Mouse (Mus musculus): ENCODE measurements around the gene Glul. TPM values are rescaled to one million over a fixed set of nuclear protein-coding genes. Genes with fewer than 3 reads are reported as not detected.

Gene Glul
- total RNA-seq, 2 experiments from 2014 or later = 90.2 to 146 TPM

DNA sequence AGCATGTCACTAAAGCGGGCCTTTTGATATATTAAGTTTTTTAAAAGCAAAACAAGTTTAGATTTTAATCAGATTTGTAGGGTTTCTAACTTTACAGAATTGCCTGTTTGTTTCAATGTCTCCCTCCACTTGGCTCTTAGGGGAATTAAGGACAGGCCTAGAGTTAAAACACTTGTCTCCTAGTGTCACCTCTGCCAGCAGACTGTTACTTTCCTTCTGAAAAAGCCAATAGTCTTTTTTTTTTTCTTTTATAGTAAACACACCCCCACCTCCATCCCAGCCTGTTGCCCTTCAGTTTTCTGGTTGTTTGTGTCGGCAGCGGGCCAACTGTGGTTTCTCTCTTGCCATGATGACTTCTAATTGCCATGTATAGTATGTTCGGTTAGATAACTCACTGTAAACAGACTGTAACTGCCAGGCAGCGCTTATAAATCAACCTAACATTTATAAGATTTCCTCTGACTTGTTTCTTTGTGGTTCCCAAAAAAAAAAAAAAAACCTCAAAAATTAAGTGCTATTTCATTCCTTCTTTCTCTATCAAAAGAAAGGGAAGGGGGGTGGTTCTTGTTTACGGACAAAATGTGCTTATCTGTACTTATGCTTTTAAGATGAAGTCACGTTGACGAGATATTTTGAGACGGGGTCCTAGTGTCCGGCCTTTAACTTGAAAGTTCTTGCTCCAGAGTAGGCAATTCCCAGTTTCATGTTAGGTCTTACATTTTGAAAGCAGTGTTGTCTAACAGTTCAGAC, 9.6 kb downstream of the Glul start:
- DNase-seq = no peak

DNA sequence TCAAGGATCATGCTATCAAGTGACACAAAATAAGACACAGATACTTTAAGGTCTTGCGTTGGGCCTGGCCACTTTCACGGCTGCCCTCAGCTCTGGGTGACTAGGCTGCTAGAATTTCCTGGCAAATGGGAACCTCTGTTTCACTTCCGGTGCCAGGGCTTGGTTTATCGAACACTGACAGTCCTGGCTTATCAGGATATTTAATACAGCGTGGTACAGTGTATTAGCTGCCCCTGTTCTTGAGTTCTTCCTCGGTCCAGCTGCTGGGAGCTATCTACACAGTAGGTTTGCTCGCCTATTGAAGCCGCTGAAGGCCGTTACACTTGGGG, 10.2 kb downstream of the Glul start:
- no peak for DNase-seq

DNA sequence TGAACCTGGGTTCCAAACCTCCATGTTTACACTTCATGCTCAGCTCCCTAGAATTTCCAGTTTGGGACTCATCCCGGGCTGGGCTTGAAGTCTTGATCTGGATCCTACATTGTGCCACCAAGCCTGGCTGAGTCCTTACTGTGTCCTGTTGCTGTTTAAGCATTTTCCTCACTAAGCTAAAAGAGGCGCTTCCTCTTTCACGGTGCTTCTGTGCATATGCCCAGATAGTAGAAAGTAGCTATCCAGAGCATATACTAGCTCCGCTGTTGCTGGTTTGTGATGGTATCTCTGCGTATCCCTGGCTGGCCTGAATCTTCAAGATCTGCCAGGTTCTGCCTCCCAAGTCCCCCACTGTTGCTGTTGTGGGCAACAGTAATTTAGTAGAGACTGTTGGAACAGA, 10.7 kb downstream of the Glul start:
- DNase-seq = no peak

DNA sequence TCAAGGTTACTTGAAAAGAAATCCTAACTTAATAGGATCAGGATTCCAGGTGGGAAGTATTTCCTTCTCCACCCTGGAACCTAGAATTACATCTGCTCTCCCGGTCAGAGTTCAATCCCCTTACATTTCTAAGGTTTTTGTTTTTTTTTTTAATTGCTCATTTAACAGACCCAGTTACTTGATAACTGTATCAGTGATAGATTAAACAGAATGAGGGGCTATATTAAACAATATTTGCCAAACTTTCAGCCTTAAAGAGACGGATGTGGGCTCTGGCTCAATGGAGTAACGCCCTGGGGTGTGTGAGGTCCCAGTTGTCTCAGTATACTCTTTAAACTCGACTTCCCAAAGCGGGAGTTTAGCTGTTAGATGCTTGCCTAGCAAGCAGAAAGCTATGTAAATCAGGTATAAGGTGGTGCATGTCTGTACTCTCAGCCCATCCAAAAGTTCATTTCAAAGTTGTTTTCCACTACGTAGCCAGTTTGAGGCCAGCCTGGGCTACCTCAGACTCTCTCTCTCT, 11.6 kb downstream of the Glul start:
- no peak for DNase-seq

DNA sequence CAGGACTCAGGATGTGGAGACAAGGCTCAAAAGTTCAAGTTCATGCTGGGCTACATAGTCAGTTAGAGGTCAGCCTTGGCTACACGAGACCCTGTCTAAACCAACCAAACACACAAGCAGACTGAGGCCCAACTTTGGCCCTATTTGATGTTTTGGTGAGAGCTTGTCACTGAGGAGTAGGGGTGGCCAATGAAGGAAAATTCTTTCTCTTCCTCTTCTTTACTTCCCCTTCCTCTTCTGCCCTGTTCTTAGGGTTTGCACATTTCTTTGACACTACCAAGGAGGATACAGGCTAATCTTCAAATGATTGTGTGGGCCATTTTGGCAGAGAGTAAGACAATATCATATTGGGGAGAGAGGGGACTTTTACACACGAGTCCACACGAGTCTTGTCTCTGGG, 14.1 kb downstream of the Glul start:
- no peak for DNase-seq

DNA sequence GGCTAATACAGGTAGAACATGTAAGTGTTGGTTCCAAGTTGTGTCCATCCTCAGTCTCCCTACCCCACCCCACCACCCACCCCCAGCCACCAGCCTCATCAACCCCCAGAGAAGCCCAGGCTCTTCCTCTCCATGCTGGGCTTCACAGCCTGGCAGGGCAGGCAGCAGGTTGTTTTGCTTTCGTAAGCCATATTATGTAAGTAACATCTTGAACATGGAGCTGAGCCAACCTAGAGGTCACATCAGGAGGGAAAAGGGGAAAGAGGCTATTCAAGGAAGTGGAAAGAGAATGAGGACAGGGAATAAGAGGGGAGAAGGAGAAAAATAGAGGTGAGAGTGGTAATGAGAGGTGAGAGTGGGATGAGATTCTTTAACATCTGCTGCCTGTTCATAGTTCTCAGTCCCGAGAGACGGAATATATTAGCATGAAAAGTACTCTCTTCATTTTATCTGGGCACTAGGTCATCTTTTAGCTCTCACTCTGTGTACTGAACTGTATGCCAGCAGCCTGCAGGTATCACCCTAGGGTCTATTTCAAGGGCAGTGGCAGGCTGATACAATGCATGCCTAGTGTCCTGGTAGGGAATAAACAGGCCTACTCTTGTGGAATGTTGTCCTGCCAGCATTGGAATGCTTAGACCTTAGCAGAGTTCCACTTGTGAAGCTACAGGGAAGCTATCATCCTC, 18.9 kb downstream of the Glul start:
- DNase-seq = no peak

DNA sequence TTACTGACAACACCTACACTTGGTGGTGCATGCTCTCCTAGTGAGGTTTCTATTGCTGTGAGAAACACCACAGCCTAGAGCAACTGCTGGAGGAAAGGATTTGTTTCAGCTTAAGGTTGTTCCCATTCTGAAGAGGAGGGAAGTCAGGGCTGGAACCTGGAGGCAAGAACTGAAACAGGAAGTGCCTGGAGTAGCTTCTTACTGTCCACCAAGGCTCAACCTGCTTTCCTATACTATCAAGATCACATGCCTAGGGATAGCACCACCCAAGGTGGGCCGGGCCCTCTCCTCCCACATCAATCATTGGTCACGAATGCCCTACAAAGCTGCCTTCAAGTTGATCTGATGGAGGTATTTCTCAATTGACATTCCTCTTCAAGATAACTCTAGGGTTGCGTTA, 21.9 kb downstream of the Glul start:
- no peak for DNase-seq

DNA sequence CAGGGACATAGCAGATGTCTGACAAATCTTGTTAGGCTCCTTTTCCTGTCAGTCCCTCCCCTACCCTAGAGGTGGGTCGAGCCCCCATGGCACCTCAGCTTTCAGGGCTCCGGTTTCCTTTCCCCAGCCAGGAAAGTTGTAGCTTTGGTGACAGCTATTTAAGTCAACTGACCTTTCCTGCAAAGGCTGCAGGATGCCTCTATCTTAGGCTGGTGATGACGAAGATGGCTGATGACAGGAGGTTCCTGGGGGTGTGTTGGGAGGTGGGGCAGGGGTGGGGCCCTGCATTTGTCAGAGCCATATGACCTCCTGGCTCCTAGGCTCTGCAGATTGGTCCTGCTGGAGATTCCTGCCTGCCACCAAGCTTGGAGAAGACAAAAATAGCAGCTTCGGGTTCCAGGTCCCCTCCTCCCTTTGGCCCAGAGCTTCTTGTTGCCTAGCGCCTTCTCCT, 22.9 kb downstream of the Glul start:
- peak; percentile 26 for DNase-seq

DNA sequence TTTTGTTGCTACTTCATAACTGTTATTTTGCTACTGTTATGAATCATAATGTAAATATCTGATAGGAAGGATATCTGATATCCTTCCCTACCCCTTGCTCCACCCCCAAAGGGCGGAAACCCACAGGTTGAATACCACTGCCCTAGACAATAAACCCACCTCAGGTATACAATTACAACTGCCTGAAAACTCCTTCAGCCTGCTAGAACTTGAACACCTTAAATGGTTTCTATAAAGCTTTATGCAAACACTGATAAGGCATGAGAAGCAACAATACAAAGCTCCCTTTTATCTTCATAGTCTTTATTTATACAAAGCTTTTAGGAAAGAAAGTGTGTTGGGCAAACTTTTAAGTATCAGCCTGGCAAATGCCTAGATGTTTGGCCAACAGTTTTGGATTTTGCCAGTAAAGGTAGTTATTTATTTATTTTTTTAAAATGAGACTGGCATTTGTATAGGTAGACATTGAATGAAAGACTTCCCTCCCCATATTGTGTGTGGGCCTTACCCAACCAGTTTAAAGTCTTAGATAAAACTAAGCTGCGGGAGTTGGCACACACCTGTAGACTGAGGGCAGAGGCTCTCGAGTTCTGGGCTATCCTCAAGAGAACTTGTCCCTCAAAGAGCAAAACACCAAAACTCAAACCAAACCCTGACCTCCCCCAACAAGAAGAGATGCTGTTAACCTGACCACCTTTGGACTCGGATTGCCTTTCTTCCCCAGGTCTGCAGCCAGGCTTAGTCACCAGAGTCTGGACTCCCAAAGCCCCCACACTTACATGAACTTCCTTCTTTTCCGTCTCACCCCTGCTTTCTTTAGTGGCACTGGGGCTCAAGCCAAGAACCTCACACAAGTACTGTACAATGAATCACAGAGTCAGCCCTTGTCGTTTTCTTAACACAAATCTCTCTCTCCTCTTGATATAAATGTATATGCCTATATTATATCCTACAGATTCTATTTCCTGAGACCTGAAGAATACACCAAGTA, 24.9 kb downstream of the Glul start:
- no peak for DNase-seq

DNA sequence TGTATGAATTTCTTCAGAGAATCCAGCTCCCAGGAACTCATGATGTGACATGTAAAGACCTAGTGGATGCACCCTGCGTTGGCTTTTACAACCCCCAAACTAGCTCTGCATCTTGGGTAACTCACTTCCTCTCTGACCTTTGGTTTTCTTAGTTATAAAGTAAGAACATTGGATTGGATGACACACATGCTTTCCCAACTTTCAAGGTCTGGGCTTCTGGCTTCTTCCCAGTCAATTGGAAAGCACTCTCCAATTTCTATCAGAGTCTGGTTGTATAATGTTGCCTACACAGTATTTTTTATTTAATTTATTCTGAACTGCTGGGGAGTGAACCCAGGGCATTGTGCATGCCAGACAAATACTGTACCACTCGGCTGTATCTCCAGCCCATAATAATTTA, 30.7 kb downstream of the Glul start:
- DNase-seq = no peak

DNA sequence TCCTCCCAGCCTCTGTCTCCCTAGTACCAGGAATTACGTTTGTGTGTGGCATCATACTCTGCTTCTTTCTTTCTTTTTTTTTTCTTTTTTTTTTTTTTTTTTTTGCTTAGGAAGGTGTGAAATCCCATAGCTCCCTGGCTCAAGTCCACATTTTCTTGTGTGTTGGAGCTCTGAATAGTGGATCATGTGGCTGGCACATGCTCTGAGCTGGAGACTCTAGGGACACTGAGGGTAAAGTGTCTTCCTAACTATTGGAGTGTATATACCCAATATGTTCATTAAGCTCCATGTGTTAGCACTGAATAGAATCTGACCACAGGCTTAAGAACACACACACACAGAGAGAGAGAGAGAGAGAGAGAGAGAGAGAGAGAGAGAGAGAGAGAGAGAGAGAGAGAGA, 34.0 kb downstream of the Glul start:
- DNase-seq = no peak

DNA sequence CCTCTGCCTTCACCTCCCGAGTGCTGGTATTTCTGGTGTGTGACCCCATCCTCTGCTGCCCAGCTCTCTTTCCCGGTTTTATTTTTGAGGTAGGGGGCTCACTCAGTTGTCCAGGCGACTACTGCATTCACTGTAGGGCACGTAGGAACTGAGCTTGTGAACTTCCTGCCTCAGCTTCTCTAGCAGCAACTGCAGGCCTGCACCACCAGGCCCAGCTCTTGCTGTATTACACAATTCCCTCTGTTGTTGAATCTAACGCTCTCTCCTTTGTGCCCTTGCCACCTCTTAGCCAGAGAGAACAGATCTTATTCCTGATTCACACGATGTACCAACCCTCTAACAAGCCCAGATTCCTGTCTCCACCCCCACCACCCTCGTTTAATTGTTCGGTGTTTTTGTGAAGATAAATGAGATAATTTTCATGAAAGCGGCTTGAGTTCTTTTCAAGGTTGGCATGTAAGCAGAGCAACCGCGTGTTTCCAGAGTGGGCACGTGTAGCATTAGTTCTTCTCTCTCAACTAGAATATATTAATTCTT, 36.2 kb downstream of the Glul start:
- DNase-seq = no peak

DNA sequence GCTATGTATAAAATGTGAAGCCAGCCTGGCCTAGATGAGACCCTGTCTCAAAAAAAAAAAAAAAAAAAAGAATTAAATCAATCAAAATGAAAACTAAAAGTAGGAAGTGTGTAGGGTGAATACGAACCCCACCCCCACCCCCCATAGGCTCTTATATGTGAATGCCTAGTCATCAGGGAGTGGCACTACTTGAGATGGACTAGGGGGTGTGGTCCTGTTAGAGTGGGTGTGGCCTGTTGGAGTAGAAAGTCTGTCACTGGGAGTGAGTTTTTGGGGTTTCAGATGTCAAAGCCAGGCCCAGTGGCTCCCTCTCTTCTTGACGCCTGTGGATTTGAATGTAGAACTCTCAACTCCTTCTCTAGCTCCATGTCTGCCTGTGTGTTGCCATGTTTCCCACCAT, 37.3 kb downstream of the Glul start:
- no peak for DNase-seq

DNA sequence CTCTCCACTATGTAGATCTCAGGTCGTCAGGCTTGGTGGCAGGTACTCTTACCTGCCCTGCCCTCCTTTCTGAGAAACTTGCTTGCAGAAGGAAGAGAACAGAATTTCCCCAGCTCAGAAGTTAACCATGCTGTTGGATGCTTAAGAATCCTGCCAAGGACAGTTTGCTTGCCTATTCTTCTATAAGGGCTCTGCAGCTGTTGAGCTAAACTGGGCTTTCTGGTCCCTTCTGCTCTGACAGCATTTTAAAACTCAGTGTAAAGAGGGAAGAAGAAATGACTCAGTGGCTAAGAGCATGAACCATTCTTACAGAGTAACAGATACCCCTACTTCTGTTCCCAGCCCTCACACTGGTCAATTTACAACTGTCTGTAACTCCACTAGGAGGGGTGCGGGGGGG, 41.2 kb downstream of the Glul start:
- DNase-seq = no peak

DNA sequence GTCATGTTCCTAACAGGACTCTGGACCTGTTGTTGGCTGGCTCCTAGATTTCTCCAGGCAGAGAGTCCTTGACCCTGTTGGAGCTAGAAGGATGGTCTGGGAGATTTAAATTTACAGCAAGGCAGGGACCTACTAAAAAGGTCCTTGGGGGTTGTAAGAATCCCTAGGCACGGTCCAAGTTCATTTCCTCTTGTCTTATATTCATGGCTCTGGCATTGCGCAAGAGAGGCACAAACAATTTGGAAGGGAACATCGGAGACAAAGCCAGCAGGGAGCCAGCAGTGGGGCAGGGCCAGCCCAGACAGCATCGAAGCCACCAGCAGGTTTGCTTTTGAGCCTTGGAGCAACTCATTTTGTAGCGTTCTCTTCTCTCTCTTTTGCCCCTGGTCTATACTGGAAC, 45.4 kb downstream of the Glul start:
- DNase-seq = no peak

DNA sequence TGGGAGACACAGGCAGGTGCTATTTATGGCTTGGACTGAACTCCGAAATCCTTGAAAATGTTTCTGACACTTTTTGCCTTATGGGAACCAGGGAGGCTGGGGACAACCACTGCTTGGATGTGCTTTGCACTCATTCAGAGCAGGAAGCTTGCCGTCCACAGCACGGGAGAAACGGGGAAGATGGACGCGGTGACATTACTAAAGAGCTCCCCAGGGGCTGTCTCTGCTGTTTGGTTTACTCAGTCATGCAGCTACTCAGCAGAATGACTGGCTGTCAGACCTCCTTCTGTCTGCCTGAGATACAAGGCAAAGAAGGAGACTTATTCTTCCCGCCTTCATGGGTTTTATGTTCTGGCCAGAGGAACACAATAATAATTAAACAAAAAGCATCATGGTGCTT, 47.2 kb downstream of the Glul start:
- DNase-seq = no peak

DNA sequence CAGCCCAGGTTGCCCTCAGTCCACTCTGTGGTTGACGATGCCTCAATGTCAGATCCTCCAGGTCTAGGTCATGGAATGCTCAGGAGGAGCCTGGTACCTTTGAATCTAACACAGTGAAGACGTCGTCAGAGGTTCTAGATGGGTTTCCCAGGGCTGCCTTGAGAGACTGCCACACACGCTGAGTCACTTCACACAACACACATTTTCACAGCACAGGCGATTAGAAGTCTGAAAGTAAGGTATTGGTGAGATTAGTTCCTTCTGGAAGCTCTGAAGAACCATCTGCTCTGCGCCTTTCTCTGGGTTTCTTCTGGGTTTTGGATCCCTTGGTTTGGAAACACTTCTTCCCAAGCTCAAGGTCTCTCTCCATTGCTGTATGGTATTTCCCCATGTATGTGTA, 48.1 kb downstream of the Glul start:
- no peak for DNase-seq

DNA sequence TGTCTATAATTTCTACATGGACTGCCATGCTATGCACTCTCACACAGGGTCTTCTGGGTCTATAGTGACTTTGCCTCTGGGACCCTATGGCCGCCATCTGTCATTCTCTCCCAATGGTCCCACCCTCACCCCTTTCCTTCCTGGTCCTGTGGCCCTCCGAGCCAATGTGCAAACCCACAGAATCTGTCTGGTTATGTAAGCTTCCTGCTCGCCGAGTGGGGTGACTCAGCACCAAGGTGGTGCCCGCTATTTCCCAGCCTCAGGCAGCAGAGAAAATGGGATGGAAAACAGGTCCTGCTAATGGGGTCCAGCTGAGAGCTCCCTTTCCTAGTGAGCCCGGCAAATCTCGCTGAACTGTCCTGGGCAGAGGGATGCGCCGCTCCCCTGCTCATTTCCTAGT, 53.5 kb downstream of the Glul start:
- DNase-seq = no peak

DNA sequence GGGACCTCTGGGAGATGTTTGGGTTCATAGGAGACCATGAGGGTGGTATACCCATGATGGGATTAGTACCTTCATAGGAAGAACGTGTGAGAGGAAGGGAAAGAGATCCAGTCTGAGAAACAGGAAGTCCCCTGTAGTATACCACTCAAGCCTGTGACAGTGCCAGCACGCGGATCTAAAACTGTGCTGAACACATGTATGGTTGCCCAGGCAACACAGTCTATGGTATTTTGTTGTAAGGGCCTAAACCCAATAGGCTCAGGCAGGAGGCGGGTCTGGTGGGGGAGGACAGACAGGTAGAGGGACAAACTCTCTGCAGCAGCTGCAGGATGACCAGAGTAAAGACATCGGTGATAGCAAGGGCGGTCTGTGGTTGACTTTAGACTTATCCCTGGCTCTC, 54.1 kb downstream of the Glul start:
- DNase-seq = no peak

DNA sequence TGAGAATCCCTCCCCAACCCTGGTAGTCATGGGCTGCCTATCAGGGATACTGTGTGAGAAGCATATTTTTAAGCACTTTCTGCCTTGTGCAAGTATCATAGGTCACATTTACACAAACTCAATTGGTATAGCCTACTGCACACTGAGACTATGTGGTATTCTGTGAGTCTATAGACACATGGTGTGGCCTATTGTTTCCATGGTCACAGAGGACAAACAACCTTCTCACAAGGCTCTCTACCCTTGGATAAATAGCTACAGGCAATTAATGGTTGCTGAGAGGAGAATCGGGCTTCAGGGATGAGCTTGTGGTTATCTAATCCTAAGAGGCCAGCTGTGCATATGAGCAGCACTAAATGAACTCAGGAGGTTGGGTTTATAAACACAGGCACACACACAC, 58.1 kb downstream of the Glul start:
- no peak for DNase-seq
